Mouse (Mus musculus) embryonic facial prominence, embryonic 14.5 days (tissue): ENCODE data around the gene Cox19. TPM values are rescaled to one million over a fixed set of nuclear protein-coding genes. Genes with fewer than 3 reads are reported as not detected.
A peak's percentile ranks its signal among the peaks of the same experiment; 100 is the strongest.

Experiments
- ATAC-seq: fragments of 200-750 bp; cut with Nextera tagmentation; 2 replicates; pipeline ENCODE4 v1.8.0; 2017; ENCODE audit warnings: low read depth, moderate number of reproducible peaks, moderate TSS enrichment
- DNase-seq: peaks from one replicate; pipeline ENCODE4 v3.0.0-alpha.2; 2015; ENCODE audit warnings: low spot score
- H3K27ac ChIP-seq: fragments of 300-500 bp; sonication (generic); replicated peaks from 2 replicates; pipeline ENCODE4 v1.5.1; 2014; ENCODE audit warnings: low read depth, mild to moderate bottlenecking, low read length, moderate library complexity
- H3K27me3 ChIP-seq: fragments of 300-500 bp; sonication (generic); replicated peaks from 2 replicates; pipeline ENCODE4 v1.6.1; 2014; ENCODE audit warnings: low read length; ENCODE audit not compliant: control insufficient read depth, insufficient read depth
- H3K36me3 ChIP-seq: fragments of 300-500 bp; sonication (generic); 2 replicates; pipeline ENCODE4 v1.6.1; 2014; ENCODE audit warnings: low read length, mixed read lengths; ENCODE audit not compliant: control insufficient read depth, insufficient read depth
- H3K4me1 ChIP-seq: fragments of 300-500 bp; sonication (generic); 2 replicates; pipeline ENCODE4 v1.6.1; 2014; ENCODE audit warnings: antibody characterized with exemption, low read length; ENCODE audit not compliant: control insufficient read depth, insufficient read depth
- H3K4me2 ChIP-seq: fragments of 300-500 bp; sonication (generic); 2 replicates; pipeline ENCODE4 v1.6.1; 2014; ENCODE audit warnings: low read depth, mild to moderate bottlenecking, low read length, moderate library complexity, mixed read lengths
- H3K4me3 ChIP-seq: fragments of 300-500 bp; sonication (generic); 2 replicates; pipeline ENCODE4 v1.5.1; 2014; ENCODE audit warnings: low read depth, mild to moderate bottlenecking, low read length
- H3K9ac ChIP-seq: fragments of 300-500 bp; sonication (generic); 2 replicates; pipeline ENCODE4 v1.6.1; 2014; ENCODE audit warnings: low read depth, mild to moderate bottlenecking, low read length, moderate library complexity, mixed read lengths
- H3K9me3 ChIP-seq: fragments of 300-500 bp; sonication (generic); 2 replicates; pipeline ENCODE4 v1.6.1; 2016; ENCODE audit warnings: low read length; ENCODE audit not compliant: control insufficient read depth
- WGBS: fragments of 180-500 bp; shearing (Covaris S2); extraction: QIAGEN DNeasy Blood & Tissue Kit; methylation state at CpG from one replicate; pipeline ENCODE4 v1.1.7; 2014; 5-methylcytosine and 5-hydroxymethylcytosine counted together
- polyA plus RNA-seq: library from polyadenylated mRNA; unstranded; fragments of >200 nt; fragmentation: Nextera tagmentation; extraction: Ambion mirVana; gene quantifications from 2 replicates; pipeline ENCODE4 v1.2.1, GENCODE M21; 2014

Cox19 gene
- polyA plus RNA-seq, 1 experiment from 2014 or later = 107 TPM

GRCm38 (mm10) chr5:139368638-139369320 lies 17.6 kb upstream of the Cox19 start:
- no peak for ATAC-seq
- Histone ChIP-seq H3K9ac (no peak overlapping the region), H3K4me1 (peaks cover 19% of the 10 kb centered on the region), H3K4me3 (no peak overlapping the region), H3K9me3 (no peaks in the 10 kb centered on the region), H3K4me2 (no peak overlapping the region), H3K27ac (no peak overlapping the region), H3K36me3 (no peaks in the 10 kb centered on the region), H3K27me3 (no peaks in the 10 kb centered on the region)
- DNase-seq = peak; percentile 56
- WGBS = 81% methylated on average over 11 of the region's 11 CpGs

- no peak overlapping the region for H3K4me3 ChIP-seq
- peaks cover 19% of the 10 kb centered on the region for H3K4me1 ChIP-seq
- DNase-seq (no peak), ATAC-seq (no peak)
- H3K9ac ChIP-seq = no peak overlapping the region
- H3K9me3 ChIP-seq = no peaks in the 10 kb centered on the region
- WGBS = 77% methylated on average over 4 of the region's 4 CpGs
- H3K4me2 ChIP-seq = no peak overlapping the region
- no peaks in the 10 kb centered on the region for H3K27me3 ChIP-seq
- H3K36me3 ChIP-seq = no peaks in the 10 kb centered on the region
- no peak overlapping the region for H3K27ac ChIP-seq
Observed at GRCm38 (mm10) chr5:139367884-139368458, 16.8 kb upstream of the Cox19 start.

- no peak overlapping the region for H3K4me3 ChIP-seq
- WGBS = 76% methylated on average over 11 of the region's 11 CpGs
- H3K4me2 ChIP-seq = no peak overlapping the region
- H3K27ac ChIP-seq = no peak overlapping the region
- H3K9ac ChIP-seq = no peak overlapping the region
- H3K27me3 ChIP-seq = no peaks in the 10 kb centered on the region
- H3K9me3 ChIP-seq = no peaks in the 10 kb centered on the region
- H3K36me3 ChIP-seq = no peaks in the 10 kb centered on the region
- no peak for DNase-seq
- ATAC-seq = no peak
- H3K4me1 ChIP-seq = peaks cover 14% of the 10 kb centered on the region
Observed at GRCm38 (mm10) chr5:139366484-139366883, 15.3 kb upstream of the Cox19 start.

GRCm38 (mm10) chr5:139365827-139366226 lies 14.6 kb upstream of the Cox19 start:
- no peaks in the 10 kb centered on the region for H3K9me3 ChIP-seq
- WGBS = 90% methylated on average over 1 of the region's 1 CpGs
- H3K4me1 ChIP-seq = peaks cover 12% of the 10 kb centered on the region
- H3K27me3 ChIP-seq = no peaks in the 10 kb centered on the region
- no peak overlapping the region for H3K27ac ChIP-seq
- H3K4me3 ChIP-seq = no peak overlapping the region
- DNase-seq (no peak), ATAC-seq (no peak)
- no peak overlapping the region for H3K9ac ChIP-seq
- no peak overlapping the region for H3K4me2 ChIP-seq
- no peaks in the 10 kb centered on the region for H3K36me3 ChIP-seq

GRCm38 (mm10) chr5:139364911-139365571 lies 13.8 kb upstream of the Cox19 start:
- Histone ChIP-seq H3K9ac (peak overlapping the region; percentile 34; the same call in 1 of the 2 replicates), H3K4me1 (peaks cover 12% of the 10 kb centered on the region), H3K9me3 (no peaks in the 10 kb centered on the region), H3K27me3 (no peaks in the 10 kb centered on the region), H3K4me3 (no peak overlapping the region), H3K36me3 (no peaks in the 10 kb centered on the region), H3K4me2 (peak overlapping the region; percentile 36), H3K27ac (peak overlapping the region; percentile 59; the same call in 1 of the 2 replicates)
- ATAC-seq = 0 out of 2 replicates have a peak, but pooled peaks have one; percentile 13
- 29% methylated on average over 5 of the region's 5 CpGs for WGBS
- no peak for DNase-seq

- Histone ChIP-seq H3K9ac (peak overlapping the region; percentile 34; the same call in 1 of the 2 replicates), H3K27me3 (no peaks in the 10 kb centered on the region), H3K36me3 (no peaks in the 10 kb centered on the region), H3K9me3 (no peaks in the 10 kb centered on the region), H3K4me3 (no peak overlapping the region), H3K4me1 (peaks cover 12% of the 10 kb centered on the region), H3K27ac (peak overlapping the region; percentile 59), H3K4me2 (peak overlapping the region; percentile 36)
- DNase-seq (peak; percentile 86), ATAC-seq (peak; percentile 67)
- WGBS = 18% methylated on average over 11 of the region's 12 CpGs
Observed at GRCm38 (mm10) chr5:139364260-139364910, 13.2 kb upstream of the Cox19 start.

GRCm38 (mm10) chr5:139363858-139364257 lies 12.6 kb upstream of the Cox19 start:
- Histone ChIP-seq H3K4me2 (no peak overlapping the region), H3K27me3 (no peaks in the 10 kb centered on the region), H3K4me1 (peaks cover 12% of the 10 kb centered on the region), H3K9ac (no peak overlapping the region), H3K9me3 (no peaks in the 10 kb centered on the region), H3K27ac (no peak overlapping the region), H3K36me3 (no peaks in the 10 kb centered on the region), H3K4me3 (no peak overlapping the region)
- DNase-seq = no peak
- WGBS = 68% methylated on average over 6 of the region's 7 CpGs
- no peak for ATAC-seq

- peaks cover under 1% of the 10 kb centered on the region; the same call in 1 of the 2 replicates for H3K4me1 ChIP-seq
- DNase-seq = no peak
- no peaks in the 10 kb centered on the region for H3K36me3 ChIP-seq
- H3K27me3 ChIP-seq = no peaks in the 10 kb centered on the region
- no peaks in the 10 kb centered on the region for H3K9me3 ChIP-seq
- H3K27ac ChIP-seq = no peak overlapping the region
- no peak for ATAC-seq
- no peak overlapping the region for H3K9ac ChIP-seq
- H3K4me2 ChIP-seq = no peak overlapping the region
- WGBS = 85% methylated on average over 5 of the region's 5 CpGs
- no peak overlapping the region for H3K4me3 ChIP-seq
Observed at GRCm38 (mm10) chr5:139359244-139359643, 8.0 kb upstream of the Cox19 start.
